Mouse (Mus musculus): ENCODE results near the gene Capn1.

DNA sequence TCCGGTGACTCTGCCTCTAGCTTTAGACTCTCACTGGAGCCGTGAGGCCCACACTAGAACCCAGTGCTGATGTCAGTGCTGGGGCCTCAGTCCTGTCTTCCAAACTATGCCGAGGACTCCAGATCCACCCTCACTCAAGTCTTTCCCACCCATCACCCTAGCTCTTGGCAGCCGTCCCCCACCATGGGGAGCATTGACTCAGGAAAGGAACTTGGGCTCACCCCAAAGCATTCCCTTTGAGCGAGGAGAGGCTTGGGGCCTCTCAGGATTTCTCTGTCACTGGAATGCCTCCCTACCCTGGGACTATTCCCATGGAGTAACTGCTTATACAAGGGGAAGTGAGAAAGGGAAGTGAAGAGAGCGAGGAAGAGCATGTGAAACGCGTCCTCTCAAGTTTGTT, 69.8 kb downstream of the Capn1 start:
- no peak for TF ChIP-seq POLR2A (IDR thresholded peaks at IDR 0.05; ENCODE audit: insufficient read depth, low read depth, low read length)
- TF ChIP-seq CTCF (IDR thresholded peaks at IDR 0.05; ENCODE audit: insufficient read depth, low read depth, low read length): no peak
